Mouse (Mus musculus): ENCODE measurements around the gene Ppp1r14d. TPM values are rescaled to one million over a fixed set of nuclear protein-coding genes. Genes with fewer than 3 reads are reported as not detected.

Ppp1r14d gene
- polyA plus RNA-seq, 1 experiment from 2014 or later: 0.37 TPM

Other genes with a start within 250 kb of the Ppp1r14d start
- gene Ccdc32, start 200.5 kb downstream of the Ppp1r14d start, polyA plus RNA-seq (2016; fragmentation: Nextera tagmentation; extraction: Ambion mirVana): 27.3 and 27.6 TPM in 2 replicates
- gene Rpusd2, start 195.1 kb downstream of the Ppp1r14d start, polyA plus RNA-seq (2016; fragmentation: Nextera tagmentation; extraction: Ambion mirVana): 5.3 and 5.5 TPM in 2 replicates
- gene Knl1, start 182.8 kb downstream of the Ppp1r14d start, polyA plus RNA-seq (2016; fragmentation: Nextera tagmentation; extraction: Ambion mirVana): 37.8 and 39.3 TPM in 2 replicates
- gene Rad51, start 117.1 kb downstream of the Ppp1r14d start, polyA plus RNA-seq (2016; fragmentation: Nextera tagmentation; extraction: Ambion mirVana): 31.4 and 33.7 TPM in 2 replicates
- gene Rmdn3, start 72.9 kb downstream of the Ppp1r14d start, polyA plus RNA-seq (2016; fragmentation: Nextera tagmentation; extraction: Ambion mirVana): 45.5 and 45.9 TPM in 2 replicates
- 8.3 and 11.7 TPM in 2 replicates for gene Gchfr, start 62.1 kb downstream of the Ppp1r14d start, polyA plus RNA-seq (2016; fragmentation: Nextera tagmentation; extraction: Ambion mirVana)
- gene Gm14137, start 55.4 kb downstream of the Ppp1r14d start, polyA plus RNA-seq (2016; fragmentation: Nextera tagmentation; extraction: Ambion mirVana): 0.96 and 1.1 TPM in 2 replicates
- gene Zfyve19, start 21.3 kb downstream of the Ppp1r14d start, polyA plus RNA-seq (2016; fragmentation: Nextera tagmentation; extraction: Ambion mirVana): 46.9 and 53.3 TPM in 2 replicates
- 22.6 and 23.3 TPM in 2 replicates for gene Dnajc17, start 21.1 kb downstream of the Ppp1r14d start, polyA plus RNA-seq (2016; fragmentation: Nextera tagmentation; extraction: Ambion mirVana)
- 3.0 and 6.4 TPM in 2 replicates for gene Spint1, start 7.5 kb upstream of the Ppp1r14d start, polyA plus RNA-seq (2016; fragmentation: Nextera tagmentation; extraction: Ambion mirVana)
- 5.8 and 8.2 TPM in 2 replicates for gene Rhov, start 41.4 kb upstream of the Ppp1r14d start, polyA plus RNA-seq (2016; fragmentation: Nextera tagmentation; extraction: Ambion mirVana)
- 28.2 and 28.3 TPM in 2 replicates for gene Vps18, start 58.8 kb upstream of the Ppp1r14d start, polyA plus RNA-seq (2016; fragmentation: Nextera tagmentation; extraction: Ambion mirVana)
- gene Dll4, start 95.9 kb upstream of the Ppp1r14d start, polyA plus RNA-seq (2016; fragmentation: Nextera tagmentation; extraction: Ambion mirVana): 5.6 TPM in 2 replicates
- gene Chac1, start 121.3 kb upstream of the Ppp1r14d start, polyA plus RNA-seq (2016; fragmentation: Nextera tagmentation; extraction: Ambion mirVana): 1.9 and 2.4 TPM in 2 replicates
- gene Ino80, start 247.8 kb upstream of the Ppp1r14d start, polyA plus RNA-seq (2016; fragmentation: Nextera tagmentation; extraction: Ambion mirVana): 4.1 TPM in 2 replicates